Mouse (Mus musculus): ENCODE measurements around the gene Rbm17.

- no peak for TF ChIP-seq POLR2A (IDR thresholded peaks at IDR 0.05; ENCODE audit: borderline replicate concordance, low read depth, low read length)
- no peak for TF ChIP-seq CTCF (IDR thresholded peaks at IDR 0.05; ENCODE audit: low read depth, low read length)
These were observed 19.8 kb upstream of the Rbm17 start for GRCm38 (mm10) chr2:11623726-11624125.
